Mouse (Mus musculus): ENCODE data around the gene Ap1ar. TPM values are rescaled to one million over a fixed set of nuclear protein-coding genes. Genes with fewer than 3 reads are reported as not detected.

Gene Ap1ar
- total RNA-seq, 2 experiments from 2014 or later, result 35.6 to 37.3 TPM

DNA sequence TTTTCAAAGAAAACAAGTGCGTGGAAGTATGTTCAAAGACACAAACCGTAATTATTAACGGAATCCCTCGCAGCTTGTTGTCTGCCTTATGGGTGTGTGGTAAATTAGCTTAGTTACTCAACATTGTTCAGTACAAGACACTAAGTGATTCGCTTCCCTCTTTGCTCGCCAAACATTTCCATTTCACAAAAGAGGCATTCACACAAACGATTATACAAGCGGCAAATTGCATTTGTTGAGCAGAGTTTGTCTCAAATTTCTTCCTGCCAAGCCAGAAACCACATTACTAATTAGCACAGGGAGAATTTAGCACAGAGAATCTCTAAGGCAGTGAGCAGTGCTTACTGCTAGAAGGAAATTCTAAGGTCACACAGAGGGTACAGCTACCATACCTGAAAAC is 4.6 kb upstream of the Ap1ar start:
- DNase-seq, result no peak

DNA sequence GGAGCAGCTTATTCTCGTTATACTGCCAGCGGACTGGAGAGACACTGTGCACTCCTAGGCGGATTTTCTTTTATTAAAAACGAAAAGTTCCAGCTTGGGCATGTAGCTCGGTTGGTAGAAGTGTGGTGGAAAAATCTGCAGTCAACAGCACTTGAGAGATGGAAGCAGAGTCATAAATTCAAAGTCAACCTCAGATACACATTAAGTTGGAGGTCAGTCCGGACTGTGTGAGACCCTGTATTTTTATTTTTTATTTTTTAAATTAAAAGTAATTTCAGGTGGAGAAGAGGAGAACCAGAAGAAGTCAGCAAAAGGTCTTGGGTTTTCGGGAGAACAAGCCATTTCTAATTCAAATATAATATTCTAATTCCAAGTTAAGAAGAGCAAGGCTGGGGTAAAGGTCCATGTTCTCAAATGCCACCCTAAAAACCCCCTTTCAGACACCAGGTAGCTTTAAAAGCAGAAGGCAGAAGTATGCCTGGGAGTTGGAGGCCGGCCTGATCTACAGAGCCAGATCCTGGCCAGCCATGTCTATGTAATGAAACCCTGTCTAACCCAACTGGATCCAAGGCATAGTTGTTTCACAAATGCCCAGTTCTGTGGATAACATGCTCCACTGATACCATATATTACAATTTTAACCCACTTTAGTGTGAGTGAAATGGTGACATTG is 785 bp upstream of the Ap1ar start:
- DNase-seq, result no peak

DNA sequence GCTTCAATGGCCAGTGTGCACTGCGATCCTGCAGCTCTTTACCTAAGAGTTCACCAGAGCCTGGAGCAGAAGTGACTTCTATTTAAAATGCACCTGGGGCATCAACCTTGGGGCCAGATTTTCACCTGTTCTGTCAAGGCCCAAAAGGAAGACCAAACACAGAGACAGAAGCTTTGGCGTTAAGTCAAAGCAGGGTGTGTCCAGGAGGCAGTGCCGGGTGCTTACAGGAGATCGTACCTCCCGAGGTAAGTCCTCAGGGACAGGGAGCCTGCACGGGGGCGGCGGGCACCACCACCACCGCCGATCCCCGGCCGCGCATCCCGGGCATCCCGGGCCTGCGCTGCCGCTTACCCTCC is 547 bp downstream of the Ap1ar start:
- no peak for DNase-seq

DNA sequence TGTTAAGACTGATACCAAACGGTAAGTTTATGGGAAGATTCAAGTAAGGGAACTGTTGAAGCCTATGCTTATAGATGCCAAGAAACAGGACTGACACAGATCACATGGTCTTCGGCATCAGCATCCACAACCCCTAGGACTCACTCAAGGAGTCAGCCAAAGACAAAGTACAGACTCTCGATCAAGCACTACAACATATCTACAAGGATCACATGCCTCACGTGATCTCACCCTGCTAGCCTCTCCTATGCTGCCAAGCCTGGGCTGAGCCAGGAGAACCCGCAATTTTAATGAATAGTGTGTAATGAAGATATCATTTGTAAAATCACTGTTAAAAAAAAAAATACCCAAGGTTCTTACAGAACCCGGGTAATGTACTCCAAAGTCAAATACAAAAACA is 1.7 kb downstream of the Ap1ar start:
- no peak for DNase-seq

DNA sequence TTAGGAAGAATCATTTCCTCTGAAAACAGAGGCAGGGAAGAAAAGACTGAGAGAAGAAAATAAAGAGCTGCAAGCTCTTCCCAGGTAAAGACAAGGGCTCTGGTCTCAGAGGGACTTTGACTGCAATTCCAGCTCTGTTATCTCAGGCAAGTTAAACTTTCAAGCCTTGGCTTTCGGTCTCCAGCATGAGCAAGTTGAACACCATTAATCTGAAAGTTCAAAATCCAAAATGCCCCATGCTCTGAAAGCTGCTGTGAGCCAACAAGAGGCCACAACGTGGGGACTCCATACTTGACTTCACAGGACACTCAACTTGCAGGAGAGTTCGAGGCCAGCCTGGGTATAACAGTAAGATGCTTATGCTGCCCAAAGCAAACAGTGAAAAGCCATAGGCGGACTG is 3.3 kb downstream of the Ap1ar start:
- no peak for DNase-seq

DNA sequence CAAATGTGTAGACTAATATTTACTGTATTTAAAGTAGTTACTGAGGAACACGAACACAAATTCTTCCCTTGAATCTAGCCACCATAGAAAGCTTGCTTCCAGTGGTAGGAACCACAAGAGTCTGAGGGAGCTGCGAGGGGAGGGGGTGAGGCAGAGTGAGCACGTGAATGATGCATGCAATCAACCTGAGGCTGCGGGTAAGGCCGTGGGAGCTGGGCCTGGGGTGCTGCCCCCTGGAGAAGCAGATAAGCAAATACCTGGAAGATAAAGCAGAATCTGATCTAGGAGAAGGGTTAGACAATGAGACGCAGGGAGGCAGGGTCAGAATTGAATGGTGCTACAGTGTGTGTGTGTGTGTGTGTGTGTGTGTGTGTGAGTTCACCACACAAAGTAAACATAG is 6.2 kb downstream of the Ap1ar start:
- no peak for DNase-seq

DNA sequence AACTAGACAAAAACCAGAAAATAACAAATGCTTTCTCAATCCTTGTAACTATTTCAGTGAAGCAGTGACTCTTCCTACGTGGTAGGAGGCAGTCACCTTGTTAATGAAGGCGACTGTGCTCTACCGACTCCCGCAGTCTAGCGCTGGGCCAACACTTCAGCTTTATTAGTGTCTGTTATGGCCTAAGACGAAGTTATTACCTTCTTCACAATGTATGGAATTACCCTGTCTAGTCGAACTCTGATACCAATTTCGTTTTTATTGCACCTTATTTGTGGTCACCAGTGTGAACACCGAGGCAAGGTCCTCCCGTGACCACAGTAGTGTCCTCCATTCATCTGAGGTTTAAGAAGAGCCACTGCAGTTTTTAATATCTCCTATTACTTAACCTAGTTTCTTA is 7.1 kb downstream of the Ap1ar start:
- no peak for DNase-seq

DNA sequence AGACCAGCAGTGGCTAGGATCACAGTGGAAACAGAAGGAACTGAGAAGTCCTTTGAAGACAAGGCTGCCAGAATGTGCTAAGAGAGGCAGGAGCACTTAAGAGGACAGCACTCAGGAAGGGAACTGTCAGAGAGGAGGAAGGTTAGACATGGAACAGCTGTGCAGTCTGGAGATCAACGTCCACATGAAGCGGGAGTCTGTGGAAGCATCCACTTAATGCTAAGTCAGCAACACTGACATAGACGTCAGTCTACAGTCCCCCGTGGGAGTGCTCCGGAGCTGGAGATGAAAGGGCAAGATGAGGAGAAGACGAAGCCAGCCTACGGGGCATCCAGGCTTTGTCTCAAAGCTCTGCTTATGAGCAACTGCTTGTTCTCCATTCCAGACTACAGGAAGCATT is 10.2 kb downstream of the Ap1ar start:
- DNase-seq, result no peak

DNA sequence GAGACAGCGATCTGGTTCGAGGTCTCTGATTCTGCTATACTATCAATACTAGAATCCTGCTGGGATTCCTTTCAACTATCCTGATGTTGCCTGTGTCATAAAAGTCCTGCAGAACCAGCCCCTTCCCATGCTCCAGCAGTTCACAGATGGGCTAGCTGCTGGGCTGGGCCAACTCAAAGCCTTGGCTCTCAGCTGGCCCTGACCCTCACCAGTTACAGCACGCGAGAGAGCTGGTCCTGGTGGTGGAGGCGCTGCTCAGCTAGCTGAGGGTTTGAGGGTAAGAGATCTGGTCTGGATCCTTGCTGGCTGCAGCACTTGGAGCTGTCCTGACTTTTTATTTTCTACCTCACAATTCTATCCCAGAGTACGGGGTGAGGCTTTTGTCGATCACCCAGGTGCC is 10.8 kb downstream of the Ap1ar start:
- no peak for DNase-seq

DNA sequence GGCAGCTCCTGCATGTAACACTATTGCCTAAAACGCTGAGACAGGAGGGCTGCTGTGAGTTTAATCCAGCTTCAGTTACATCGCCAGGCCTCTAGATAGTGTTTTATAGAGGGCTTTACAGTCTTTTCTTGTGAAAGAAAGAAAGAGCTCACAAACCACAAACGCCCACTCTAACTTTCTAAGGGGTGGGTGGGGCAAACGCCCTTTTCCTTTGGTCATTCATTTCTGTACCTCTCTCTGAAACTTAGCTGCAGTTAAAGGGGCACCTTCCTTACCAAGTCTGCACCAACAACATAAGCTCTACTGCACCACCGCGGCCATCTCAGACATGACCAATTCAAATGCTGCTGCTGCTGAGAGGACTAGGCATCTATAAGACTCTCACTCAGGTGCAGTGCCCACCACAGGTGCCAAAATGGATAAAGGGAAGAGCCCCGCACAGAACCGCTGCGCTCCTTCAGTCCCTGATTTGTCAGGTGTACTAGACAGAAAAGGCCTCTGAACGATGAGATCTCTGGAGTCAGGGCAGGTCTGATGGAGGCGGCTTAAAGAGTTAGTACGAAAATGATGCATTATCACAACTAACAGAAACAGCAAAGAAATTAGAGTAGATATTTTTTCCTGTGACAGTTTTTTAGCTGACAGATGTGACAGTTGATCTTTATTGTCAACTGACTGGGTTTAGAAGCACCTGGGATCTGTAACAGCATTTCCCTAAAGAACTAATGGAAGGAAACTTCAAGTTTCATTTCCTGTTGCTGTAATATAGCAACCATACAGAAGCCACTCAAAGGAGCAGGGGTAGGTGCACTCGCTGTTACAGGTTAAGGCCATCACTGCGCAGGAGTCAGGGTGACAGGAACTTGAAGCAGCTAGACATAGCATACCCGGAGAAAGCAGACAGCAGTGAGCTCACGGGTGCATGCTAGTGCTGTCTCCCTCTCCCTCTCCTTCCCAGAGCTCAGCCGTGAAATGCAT is 13.1 kb downstream of the Ap1ar start:
- no peak for DNase-seq

DNA sequence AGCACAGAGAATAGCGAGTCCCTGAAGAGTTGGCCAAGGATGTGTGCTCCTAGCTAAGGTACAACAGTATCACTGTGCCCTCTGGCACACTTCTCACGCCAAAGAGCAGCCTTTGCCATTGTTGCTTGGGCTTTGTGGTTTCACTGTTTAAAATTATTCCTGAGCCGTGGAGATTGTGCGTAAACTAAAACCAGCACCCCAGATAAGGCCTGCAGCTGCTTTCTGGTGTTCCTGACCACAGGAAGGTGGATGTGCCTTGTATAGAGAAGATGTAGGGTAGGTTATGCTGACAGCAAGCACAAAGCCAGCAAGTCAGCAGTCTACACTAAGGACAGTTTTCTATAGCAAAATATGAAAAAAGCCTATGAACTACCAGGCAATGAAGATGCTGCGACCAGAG is 16.1 kb downstream of the Ap1ar start:
- no peak for DNase-seq

DNA sequence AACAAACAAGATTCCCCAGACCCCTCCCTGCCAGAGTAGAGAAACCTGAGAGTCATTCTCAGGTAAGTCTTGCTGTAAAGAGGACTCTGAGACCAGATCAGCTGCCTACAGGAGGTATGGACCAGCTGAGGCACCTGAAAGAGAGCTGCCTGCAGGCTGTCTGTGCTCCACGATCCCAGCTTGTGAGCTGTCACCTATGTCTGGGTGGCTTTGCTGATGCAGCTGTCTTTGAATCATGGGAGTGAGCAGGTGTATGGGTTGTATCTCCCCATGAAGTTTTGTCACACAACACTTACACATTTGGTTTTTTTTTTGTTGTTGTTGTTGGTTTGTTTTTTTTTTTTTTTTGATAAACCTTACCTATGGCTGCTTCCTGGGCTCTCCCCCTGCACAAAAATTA is 16.9 kb downstream of the Ap1ar start:
- no peak for DNase-seq

DNA sequence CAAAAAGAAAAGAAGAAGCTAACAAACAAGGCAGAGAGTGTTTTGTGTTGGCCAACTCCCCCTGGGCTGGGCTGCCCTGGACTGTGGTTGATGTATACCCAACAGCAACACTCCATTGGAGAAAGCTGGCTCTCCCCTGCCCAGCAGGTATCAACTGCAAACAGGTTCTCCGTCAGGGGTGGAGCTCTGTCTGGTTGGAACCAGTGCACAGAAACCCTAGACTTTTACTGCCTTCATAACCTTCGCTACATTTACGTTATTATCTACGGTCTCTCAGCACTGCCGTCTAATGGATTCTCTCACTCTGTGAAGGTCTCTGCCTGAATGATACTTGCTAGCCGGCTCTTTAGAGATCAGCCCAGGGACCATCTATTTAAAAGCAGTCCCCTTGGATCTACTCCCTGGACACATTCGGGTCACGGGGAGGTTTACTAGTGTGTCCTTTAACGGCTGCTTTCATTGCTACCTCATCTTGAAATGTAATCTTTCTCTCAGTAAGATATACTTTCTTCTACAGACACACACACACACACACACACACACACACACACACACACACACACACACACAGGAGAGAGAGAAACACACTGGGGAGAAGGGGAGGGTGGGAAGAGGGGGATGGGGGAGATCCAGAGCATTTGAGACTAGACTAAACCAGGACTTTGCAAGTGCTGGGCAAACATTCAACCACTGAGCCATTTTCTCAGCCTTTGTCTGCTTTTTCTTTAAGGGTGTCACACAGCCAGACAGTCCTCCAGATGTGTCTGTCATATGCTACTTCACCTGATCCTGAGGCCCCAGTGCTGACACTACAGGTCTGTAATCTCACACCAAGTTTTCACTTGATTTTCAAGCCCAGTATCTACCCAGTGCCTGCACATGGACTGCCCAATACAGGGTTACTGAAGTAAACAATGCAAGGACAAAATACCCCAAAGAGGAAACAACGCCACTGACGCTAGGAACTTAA is 18.3 kb downstream of the Ap1ar start:
- DNase-seq, result no peak

DNA sequence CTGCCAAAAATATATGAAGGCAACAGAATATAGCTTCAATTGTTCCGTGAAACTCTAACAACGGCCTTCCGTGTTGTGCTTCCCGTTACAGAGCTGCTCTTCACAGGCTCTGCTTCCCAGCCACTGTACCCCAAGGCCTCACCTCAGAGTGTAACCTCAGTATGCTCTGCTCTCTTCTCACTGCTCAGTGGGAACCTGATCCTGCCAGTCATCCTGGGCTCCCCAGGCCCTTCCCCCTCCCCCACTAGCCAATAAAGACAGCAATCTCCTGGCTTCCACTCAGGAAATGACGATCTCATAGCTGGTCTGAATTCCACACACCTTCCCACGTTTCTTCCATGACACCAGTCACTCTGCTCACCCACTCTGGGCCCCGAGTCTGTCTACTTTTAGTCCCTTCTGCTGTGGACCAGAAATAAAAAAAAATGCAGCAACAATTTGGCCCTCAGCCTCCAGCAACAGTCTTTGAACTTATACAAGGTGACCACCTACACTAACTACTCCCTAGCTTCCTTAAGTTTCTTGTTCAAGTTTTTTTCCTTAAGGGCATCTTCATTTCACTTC is 20.1 kb downstream of the Ap1ar start:
- DNase-seq, result no peak

DNA sequence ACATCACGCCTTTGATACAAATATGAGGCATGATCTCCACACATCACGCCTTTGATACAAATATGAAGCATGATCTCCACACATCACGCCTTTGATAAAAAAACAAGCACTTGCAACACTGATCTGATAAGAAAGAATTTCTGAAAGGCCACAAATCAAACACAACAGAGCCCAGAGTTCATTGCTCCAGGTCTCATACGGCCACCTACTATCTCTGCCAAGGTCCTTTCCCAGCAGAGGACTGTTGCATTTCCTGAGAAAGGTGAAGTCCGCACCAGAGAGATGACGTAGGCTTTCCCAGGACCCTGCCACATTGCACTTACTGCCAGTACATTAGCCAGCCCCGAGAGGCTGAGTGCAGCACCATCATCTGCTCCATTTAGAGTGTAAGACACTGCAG is 28.2 kb downstream of the Ap1ar start:
- no peak for DNase-seq

DNA sequence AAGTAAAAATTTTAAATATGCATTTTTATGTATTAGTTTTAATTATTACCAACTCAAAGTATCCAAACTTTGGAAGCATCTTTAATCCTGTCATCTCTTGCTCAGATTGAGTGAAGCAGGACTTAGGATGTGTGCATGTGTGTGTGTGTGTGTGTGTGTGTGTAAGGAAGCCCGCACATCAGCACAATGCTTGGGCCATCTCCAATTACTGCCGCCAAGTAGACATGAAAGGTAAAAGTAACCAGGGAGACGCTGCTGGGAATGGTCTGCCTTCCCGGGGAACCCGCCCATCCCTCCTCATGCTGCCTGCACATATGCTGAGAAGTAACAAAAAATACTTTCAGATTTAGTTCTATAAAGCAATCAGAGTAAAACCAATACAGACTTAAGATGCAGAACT is 29.5 kb downstream of the Ap1ar start:
- no peak for DNase-seq

DNA sequence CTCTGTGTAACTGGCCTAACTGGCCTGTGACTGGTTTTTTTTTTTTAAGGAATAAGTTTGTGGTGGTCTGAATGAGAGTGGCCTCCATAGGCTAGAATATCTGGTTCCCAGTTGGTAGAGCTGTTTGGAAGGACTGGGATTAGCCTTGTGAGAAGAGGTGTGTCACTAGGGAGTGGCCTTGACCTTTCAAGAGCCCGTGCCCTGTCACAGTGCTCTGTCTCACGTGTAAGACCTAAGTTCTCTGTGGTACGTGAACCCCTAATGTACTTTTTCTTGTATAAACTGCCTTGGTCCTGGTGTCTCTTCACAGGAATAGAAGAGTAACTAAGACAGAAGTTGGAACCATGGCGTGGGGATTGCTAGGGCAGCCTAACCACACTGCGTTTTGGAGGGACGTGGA is 31.3 kb downstream of the Ap1ar start:
- DNase-seq, result no peak

DNA sequence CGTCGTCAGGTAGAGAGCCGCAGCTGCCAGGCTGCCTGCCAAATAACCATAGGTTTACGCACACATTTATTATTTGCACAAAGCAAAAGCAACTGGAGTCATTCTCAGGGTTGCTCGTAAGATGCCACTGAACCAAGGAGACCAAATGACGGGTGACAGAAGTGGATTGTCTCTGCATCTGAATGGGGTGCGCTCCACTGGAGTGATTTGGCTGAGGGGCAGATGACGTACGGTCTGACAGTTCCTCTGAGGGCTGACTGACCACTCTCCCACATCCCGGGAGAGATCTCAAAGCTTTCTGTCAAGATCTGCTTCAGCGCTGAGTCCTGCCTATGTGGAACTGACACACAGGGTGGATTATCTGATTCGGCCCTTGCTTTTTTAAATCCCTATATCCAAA is 32.3 kb downstream of the Ap1ar start:
- DNase-seq, result no peak

DNA sequence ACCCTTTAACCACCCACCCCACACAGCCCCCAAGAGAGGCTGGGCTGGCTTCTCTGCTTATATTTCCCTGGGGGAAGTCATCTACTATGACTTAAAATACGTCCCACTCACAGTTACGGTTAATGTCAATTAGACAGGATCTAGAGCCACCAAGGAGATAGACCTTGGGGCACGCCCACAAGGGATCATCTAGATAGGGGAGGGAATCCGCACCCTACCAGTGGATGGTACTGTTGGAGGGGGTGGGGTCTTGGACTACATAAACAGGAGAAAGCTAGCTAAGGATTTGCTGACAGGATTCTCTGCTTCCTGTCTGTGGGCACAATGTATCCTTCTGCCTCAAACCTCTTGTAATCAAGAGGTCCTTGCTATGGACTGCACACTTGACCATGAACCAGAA is 32.9 kb downstream of the Ap1ar start:
- no peak for DNase-seq

DNA sequence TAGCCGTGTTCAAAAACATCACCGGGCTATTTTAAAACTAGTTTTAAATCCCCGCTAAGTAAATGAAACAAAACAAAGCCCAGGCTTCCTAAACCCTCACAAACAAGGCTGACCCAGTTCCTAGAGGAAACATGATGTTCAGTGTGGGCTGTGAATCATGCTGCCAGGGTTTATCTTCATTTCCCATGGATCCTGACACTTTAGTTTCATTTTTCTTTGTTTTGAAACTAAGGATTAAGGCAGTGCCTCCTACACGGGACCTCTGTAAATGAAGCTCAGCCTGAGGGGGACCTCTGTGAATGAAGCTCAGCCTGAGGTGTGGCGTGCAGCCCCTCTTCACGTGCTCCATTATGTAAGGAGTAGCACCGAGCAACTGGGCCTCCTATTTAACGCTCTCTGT is 34.5 kb downstream of the Ap1ar start:
- DNase-seq, result peak in 1 of 2 experiments; percentile 40

DNA sequence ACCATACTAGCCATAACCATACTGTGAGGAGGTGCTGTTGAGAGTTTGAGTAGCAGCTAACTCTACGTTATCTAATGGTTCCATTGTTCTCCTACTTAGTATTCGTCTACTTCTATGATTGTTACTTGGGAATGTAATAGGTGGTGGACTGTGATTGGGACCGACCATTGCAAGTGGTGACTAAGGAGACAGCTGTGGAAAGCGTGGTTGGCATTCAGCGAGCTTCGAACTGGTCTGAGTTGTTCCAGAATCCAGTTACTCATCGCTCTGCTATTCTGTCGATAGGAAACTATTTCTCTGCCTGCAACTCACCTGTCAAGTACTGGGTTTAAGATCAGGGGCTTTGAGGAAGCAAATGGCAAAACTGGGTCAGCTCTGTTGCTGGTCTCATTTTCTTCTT is 36.2 kb downstream of the Ap1ar start:
- no peak for DNase-seq

DNA sequence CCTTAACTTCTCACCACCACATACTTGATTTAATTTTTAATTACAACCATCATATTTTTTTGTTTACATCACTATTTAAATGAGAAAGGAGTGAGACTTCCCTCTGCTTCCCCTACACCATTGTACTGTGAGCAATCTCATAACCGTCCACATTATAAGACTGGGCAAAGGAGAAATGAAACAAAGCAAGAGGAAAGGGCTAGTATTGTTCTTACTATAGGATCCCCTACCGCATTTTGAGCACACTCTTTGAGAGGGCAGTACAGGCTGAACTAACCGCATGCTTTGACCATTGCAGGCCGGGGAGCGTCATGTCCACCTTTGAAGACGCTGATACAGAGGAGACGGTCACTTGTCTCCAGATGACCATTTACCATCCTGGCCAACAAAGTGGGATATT is 41.1 kb downstream of the Ap1ar start:
- DNase-seq, result no peak

Measured in adrenal gland, postnatal 36 days (tissue).